Mouse (Mus musculus) lung, embryonic 15.5 days (tissue): ENCODE results near the gene Arfgap2. TPM values are rescaled to one million over a fixed set of nuclear protein-coding genes. Genes with fewer than 3 reads are reported as not detected.

ENCODE experiments used
- ATAC-seq: fragments of 200-750 bp; cut with Nextera tagmentation; 2 replicates; pipeline ENCODE4 v1.8.0; 2017; ENCODE audit warnings: moderate number of reproducible peaks, borderline replicate concordance; ENCODE audit not compliant: low FRiP score, low TSS enrichment; ENCODE audit errors: extremely low read depth
- H3K27ac ChIP-seq: fragments of 300-500 bp; sonication (generic); 2 replicates; pipeline ENCODE4 v1.5.1; 2015; ENCODE audit warnings: moderate library complexity, mild to moderate bottlenecking, inconsistent platforms
- H3K27me3 ChIP-seq: fragments of 300-500 bp; sonication (generic); 2 replicates; pipeline ENCODE4 v1.6.1; 2015; ENCODE audit warnings: inconsistent platforms
- H3K36me3 ChIP-seq: fragments of 300-500 bp; sonication (generic); 2 replicates; pipeline ENCODE4 v1.6.1; 2015; ENCODE audit warnings: inconsistent platforms
- H3K4me1 ChIP-seq: fragments of 300-500 bp; sonication (generic); 2 replicates; pipeline ENCODE4 v1.6.1; 2015; ENCODE audit warnings: inconsistent platforms
- H3K4me2 ChIP-seq: fragments of 300-500 bp; sonication (generic); 2 replicates; pipeline ENCODE4 v1.6.1; 2015; ENCODE audit warnings: inconsistent platforms, mild to moderate bottlenecking, moderate library complexity
- H3K4me3 ChIP-seq: fragments of 300-500 bp; sonication (generic); 2 replicates; pipeline ENCODE4 v1.5.1; 2015; ENCODE audit warnings: mild to moderate bottlenecking, inconsistent platforms
- H3K9ac ChIP-seq: fragments of 300-500 bp; sonication (generic); 2 replicates; pipeline ENCODE4 v1.6.1; 2015; ENCODE audit warnings: inconsistent platforms
- H3K9me3 ChIP-seq: fragments of 300-500 bp; sonication (generic); 2 replicates; pipeline ENCODE4 v1.6.1; 2016; ENCODE audit warnings: inconsistent platforms
- WGBS: fragments of 180-500 bp; shearing (Covaris S2); methylation state at CpG from one replicate; pipeline ENCODE4 v1.1.7; 2015; 5-methylcytosine and 5-hydroxymethylcytosine counted together
- polyA plus RNA-seq: library from polyadenylated mRNA; unstranded; fragments of >200 nt; fragmentation: Nextera tagmentation; extraction: Ambion mirVana; gene quantifications from 2 replicates; pipeline ENCODE4 v1.2.1, GENCODE M21; 2015

Gene Arfgap2
- polyA plus RNA-seq, 1 experiment from 2014 or later, result 93.0 TPM

- Histone ChIP-seq H3K36me3 (no peaks in the 10 kb centered on the region), H3K9ac (no peak overlapping the region), H3K9me3 (no peaks in the 10 kb centered on the region), H3K4me1 (peaks cover 16% of the 10 kb centered on the region), H3K4me3 (no peak overlapping the region), H3K4me2 (no peak overlapping the region), H3K27me3 (peaks cover 29% of the 10 kb centered on the region), H3K27ac (no peak overlapping the region)
- 62% methylated on average over 4 of the region's 4 CpGs for WGBS
- ATAC-seq, result no peak
These were observed 12.8 kb upstream of the Arfgap2 start for GRCm38 (mm10) chr2:91252001-91252400.

- WGBS, result 53% methylated on average over 4 of the region's 4 CpGs
These were observed 12.3 kb upstream of the Arfgap2 start for GRCm38 (mm10) chr2:91252512-91252911.

GRCm38 (mm10) chr2:91254725-91255380, 9.9 kb upstream of the Arfgap2 start:
- WGBS, result 38% methylated on average over 8 of the region's 8 CpGs
- peaks cover 29% of the 10 kb centered on the region for H3K27me3 ChIP-seq
- no peak overlapping the region for H3K9ac ChIP-seq
- no peak overlapping the region for H3K4me3 ChIP-seq
- peaks cover 36% of the 10 kb centered on the region for H3K4me1 ChIP-seq
- H3K4me2 ChIP-seq, result no peak overlapping the region
- no peak overlapping the region for H3K27ac ChIP-seq
- no peak for ATAC-seq
- H3K36me3 ChIP-seq, result no peaks in the 10 kb centered on the region
- H3K9me3 ChIP-seq, result no peaks in the 10 kb centered on the region

More at GRCm38 (mm10) chr2:91252512-91252911, 12.3 kb upstream of the Arfgap2 start:
- Histone ChIP-seq H3K27me3 (peaks cover 29% of the 10 kb centered on the region), H3K9ac (no peak overlapping the region), H3K4me3 (no peak overlapping the region), H3K9me3 (no peaks in the 10 kb centered on the region), H3K36me3 (no peaks in the 10 kb centered on the region), H3K4me1 (peaks cover 16% of the 10 kb centered on the region), H3K27ac (no peak overlapping the region), H3K4me2 (no peak overlapping the region)
- no peak for ATAC-seq

GRCm38 (mm10) chr2:91255661-91256150, 9.1 kb upstream of the Arfgap2 start, which contains the start of gene Pacsin3:
Gene Pacsin3, plus strand, starts transcription at chr2:91255954.
- H3K9ac ChIP-seq, result peak within 1 kb of the TSS; percentile 73
- H3K4me2 ChIP-seq, result peak within 1 kb of the TSS; percentile 90
- peaks cover 29% of the 10 kb centered on the region for H3K27me3 ChIP-seq
- WGBS, result under 1% methylated on average over 27 of the region's 27 CpGs
- H3K4me1 ChIP-seq, result peaks cover 36% of the 10 kb centered on the region
- H3K9me3 ChIP-seq, result no peaks in the 10 kb centered on the region
- peak within 1 kb of the TSS; percentile 80 for H3K4me3 ChIP-seq
- H3K36me3 ChIP-seq, result peaks cover 3% of the 10 kb centered on the region; the same call in 1 of the 2 replicates
- H3K27ac ChIP-seq, result peak within 1 kb of the TSS; percentile 88
- no peak for ATAC-seq

GRCm38 (mm10) chr2:91256256-91257125, 8.3 kb upstream of the Arfgap2 start:
- Histone ChIP-seq H3K4me2 (peak overlapping the region; percentile 90), H3K9ac (peak overlapping the region; percentile 73), H3K4me1 (peaks cover 36% of the 10 kb centered on the region), H3K27me3 (peaks cover 29% of the 10 kb centered on the region), H3K36me3 (peaks cover 10% of the 10 kb centered on the region), H3K27ac (peak overlapping the region; percentile 88), H3K4me3 (peak overlapping the region; percentile 80), H3K9me3 (no peaks in the 10 kb centered on the region)
- ATAC-seq, result peak; percentile 80
- WGBS, result under 1% methylated on average over 50 of the region's 52 CpGs

- ATAC-seq, result peak; percentile 76
These were observed 7.4 kb upstream of the Arfgap2 start for GRCm38 (mm10) chr2:91257126-91257980.

GRCm38 (mm10) chr2:91258054-91258453, 6.7 kb upstream of the Arfgap2 start:
- peaks cover 29% of the 10 kb centered on the region for H3K27me3 ChIP-seq
- 37% methylated on average over 5 of the region's 5 CpGs for WGBS
- H3K36me3 ChIP-seq, result peaks cover 21% of the 10 kb centered on the region
- H3K9me3 ChIP-seq, result no peaks in the 10 kb centered on the region
- H3K4me2 ChIP-seq, result peak overlapping the region; percentile 90
- H3K9ac ChIP-seq, result peak overlapping the region; percentile 73
- peak overlapping the region; percentile 80 for H3K4me3 ChIP-seq
- peaks cover 36% of the 10 kb centered on the region for H3K4me1 ChIP-seq
- H3K27ac ChIP-seq, result peak overlapping the region; percentile 88
- peak; percentile 16 for ATAC-seq

More at GRCm38 (mm10) chr2:91257126-91257980, 7.4 kb upstream of the Arfgap2 start:
- Histone ChIP-seq H3K36me3 (peaks cover 15% of the 10 kb centered on the region), H3K9me3 (no peaks in the 10 kb centered on the region), H3K9ac (peak overlapping the region; percentile 73), H3K4me2 (peak overlapping the region; percentile 90), H3K27me3 (peaks cover 29% of the 10 kb centered on the region), H3K4me3 (peak overlapping the region; percentile 80), H3K27ac (peak overlapping the region; percentile 88), H3K4me1 (peaks cover 36% of the 10 kb centered on the region)
- 3% methylated on average over 22 of the region's 22 CpGs for WGBS

- no peak overlapping the region for H3K9ac ChIP-seq
- no peak for ATAC-seq
- peaks cover 28% of the 10 kb centered on the region for H3K36me3 ChIP-seq
- WGBS, result 52% methylated on average over 1 of the region's 1 CpGs
- H3K27me3 ChIP-seq, result peaks cover 26% of the 10 kb centered on the region
- H3K4me1 ChIP-seq, result peaks cover 40% of the 10 kb centered on the region
- no peak overlapping the region for H3K4me3 ChIP-seq
- peak overlapping the region; percentile 88 for H3K27ac ChIP-seq
- no peaks in the 10 kb centered on the region for H3K9me3 ChIP-seq
- peak overlapping the region; percentile 90 for H3K4me2 ChIP-seq
These were observed 5.9 kb upstream of the Arfgap2 start for GRCm38 (mm10) chr2:91258830-91259229.

- no peak for ATAC-seq
- no peak overlapping the region for H3K4me2 ChIP-seq
- H3K9me3 ChIP-seq, result no peaks in the 10 kb centered on the region
- H3K36me3 ChIP-seq, result peaks cover 28% of the 10 kb centered on the region
- peak overlapping the region; percentile 88; the same call in 1 of the 2 replicates for H3K27ac ChIP-seq
- no peak overlapping the region for H3K4me3 ChIP-seq
- no peak overlapping the region for H3K9ac ChIP-seq
- peaks cover 20% of the 10 kb centered on the region for H3K27me3 ChIP-seq
- WGBS, result 80% methylated on average over 1 of the region's 1 CpGs
- peaks cover 46% of the 10 kb centered on the region for H3K4me1 ChIP-seq
These were observed 5.3 kb upstream of the Arfgap2 start for GRCm38 (mm10) chr2:91259493-91259892.

- peak overlapping the region; percentile 84 for H3K4me3 ChIP-seq
- peaks cover 26% of the 10 kb centered on the region for H3K4me1 ChIP-seq
- no peaks in the 10 kb centered on the region for H3K9me3 ChIP-seq
- H3K27ac ChIP-seq, result peak overlapping the region; percentile 95
- H3K27me3 ChIP-seq, result no peaks in the 10 kb centered on the region
- H3K4me2 ChIP-seq, result peak overlapping the region; percentile 56
- ATAC-seq, result no peak
- peak overlapping the region; percentile 90 for H3K9ac ChIP-seq
- WGBS, result 84% methylated on average over 17 of the region's 17 CpGs
- H3K36me3 ChIP-seq, result peaks cover 53% of the 10 kb centered on the region
These were observed 798 bp upstream of the Arfgap2 start for GRCm38 (mm10) chr2:91263692-91264660.
